Mouse (Mus musculus) urinary bladder, adult 18-20 months (tissue): ENCODE measurements around the gene Nxpe5.

Source experiments
- DNase-seq, 2 experiments: peaks; one replicate each; pipeline ENCODE4 v3.0.0; 2022; ENCODE audit warnings: low spot score in 2 of 2, mixed read lengths in 2 of 2

The Nxpe5 gene

GRCm38 (mm10) chr5:138253061-138253460 is 27.4 kb downstream of the Nxpe5 start:
- DNase-seq, result no peak

- DNase-seq, result peak; percentile 82 to 95
Observed at GRCm38 (mm10) chr5:138255353-138256093, 29.8 kb downstream of the Nxpe5 start, which contains the start of gene Lamtor4. Gene Lamtor4, plus strand, starts transcription at chr5:138255482.

- DNase-seq, result no peak
Observed at GRCm38 (mm10) chr5:138256094-138256467, 30.4 kb downstream of the Nxpe5 start.

GRCm38 (mm10) chr5:138256966-138257584 is 31.4 kb downstream of the Nxpe5 start:
- no peak for DNase-seq

GRCm38 (mm10) chr5:138257585-138257978 is 31.9 kb downstream of the Nxpe5 start:
- no peak for DNase-seq

- no peak for DNase-seq
Observed at GRCm38 (mm10) chr5:138258078-138258477, 32.4 kb downstream of the Nxpe5 start.

- no peak for DNase-seq
Observed at GRCm38 (mm10) chr5:138258542-138258941, 32.8 kb downstream of the Nxpe5 start.

- no peak for DNase-seq
Observed at GRCm38 (mm10) chr5:138258993-138259392, 33.3 kb downstream of the Nxpe5 start.

- DNase-seq, result no peak
Observed at GRCm38 (mm10) chr5:138260051-138260450, 34.4 kb downstream of the Nxpe5 start.

GRCm38 (mm10) chr5:138260834-138261233 is 35.1 kb downstream of the Nxpe5 start:
- no peak for DNase-seq

GRCm38 (mm10) chr5:138262001-138262400 is 36.3 kb downstream of the Nxpe5 start:
- no peak for DNase-seq

- no peak for DNase-seq
Observed at GRCm38 (mm10) chr5:138262582-138263240, 37.0 kb downstream of the Nxpe5 start.

- DNase-seq, result peak; percentile 86 to 87
Observed at GRCm38 (mm10) chr5:138263260-138264206, 37.8 kb downstream of the Nxpe5 start, which contains the start of gene BC037034. Gene BC037034, minus strand, starts transcription at chr5:138264033.

- no peak for DNase-seq
Observed at GRCm38 (mm10) chr5:138264207-138264578, 38.5 kb downstream of the Nxpe5 start.

GRCm38 (mm10) chr5:138265712-138266111 is 40.0 kb downstream of the Nxpe5 start:
- no peak for DNase-seq

- DNase-seq, result no peak
Observed at GRCm38 (mm10) chr5:138267114-138267513, 41.4 kb downstream of the Nxpe5 start.

GRCm38 (mm10) chr5:138268980-138269379 is 43.3 kb downstream of the Nxpe5 start:
- no peak for DNase-seq

GRCm38 (mm10) chr5:138271232-138271631 is 45.5 kb downstream of the Nxpe5 start:
- no peak for DNase-seq

- peak in 1 of 2 experiments; percentile 38 for DNase-seq
Observed at GRCm38 (mm10) chr5:138272409-138272923, 46.8 kb downstream of the Nxpe5 start, which contains the start of gene Gal3st4. Gene Gal3st4, minus strand, starts transcription at chr5:138272840.

GRCm38 (mm10) chr5:138274186-138274585 is 48.5 kb downstream of the Nxpe5 start:
- no peak for DNase-seq
